Mouse (Mus musculus) hindbrain, postnatal 0 days (tissue): ENCODE measurements around the gene Uqcc2. TPM values are rescaled to one million over a fixed set of nuclear protein-coding genes. Genes with fewer than 3 reads are reported as not detected.

Experiments
- ATAC-seq: fragments of 200-750 bp; cut with Nextera tagmentation; 2 replicates; pipeline ENCODE4 v1.8.0; 2017; ENCODE audit warnings: mild to moderate bottlenecking, moderate TSS enrichment, moderate library complexity
- DNase-seq: peaks from one replicate; pipeline ENCODE4 v3.0.0-alpha.2; 2015; ENCODE audit warnings: low spot score
- H3K27ac ChIP-seq: fragments of 300-500 bp; sonication (generic); 2 replicates; pipeline ENCODE4 v1.5.1; 2014; ENCODE audit warnings: mild to moderate bottlenecking
- H3K27me3 ChIP-seq: fragments of 300-500 bp; sonication (generic); 2 replicates; pipeline ENCODE4 v1.6.1; 2014; ENCODE audit warnings: low read length, mixed read lengths; ENCODE audit not compliant: insufficient read depth
- H3K36me3 ChIP-seq: fragments of 300-500 bp; sonication (generic); 2 replicates; pipeline ENCODE4 v1.6.1; 2014; ENCODE audit warnings: low read length, mixed read lengths; ENCODE audit not compliant: insufficient read depth
- H3K4me1 ChIP-seq: fragments of 300-500 bp; sonication (generic); 2 replicates; pipeline ENCODE4 v1.6.1; 2014; ENCODE audit warnings: antibody characterized with exemption, low read length, mixed read lengths; ENCODE audit not compliant: insufficient read depth
- H3K4me2 ChIP-seq: fragments of 300-500 bp; sonication (generic); 2 replicates; pipeline ENCODE4 v1.6.1; 2014; ENCODE audit warnings: low read depth, mild to moderate bottlenecking, low read length, moderate library complexity, mixed read lengths
- H3K4me3 ChIP-seq: fragments of 300-500 bp; sonication (generic); 2 replicates; pipeline ENCODE4 v1.5.1; 2014; ENCODE audit warnings: low read length
- H3K9ac ChIP-seq: fragments of 300-500 bp; sonication (generic); replicated peaks from 2 replicates; pipeline ENCODE4 v1.6.1; 2014; ENCODE audit warnings: mild to moderate bottlenecking, low read length, moderate library complexity, mixed read lengths
- H3K9me3 ChIP-seq: fragments of 300-500 bp; sonication (generic); 2 replicates; pipeline ENCODE4 v1.6.1; 2016; ENCODE audit warnings: low read length, mixed read lengths
- CTCF ChIP-seq: IDR thresholded peaks from 2 replicates; pipeline ENCODE4 v1.5.1; 2016; ENCODE audit warnings: antibody characterized with exemption, control low read depth, low read depth
- WGBS: fragments of 180-500 bp; shearing (Covaris S2); extraction: QIAGEN DNeasy Blood & Tissue Kit; methylation state at CpG from one replicate; pipeline ENCODE4 v1.1.7; 2014; 5-methylcytosine and 5-hydroxymethylcytosine counted together
- polyA plus RNA-seq: library from polyadenylated mRNA; unstranded; fragments of >200 nt; fragmentation: Nextera tagmentation; extraction: Ambion mirVana; gene quantifications from 2 replicates; pipeline ENCODE4 v1.2.1, GENCODE M21; 2015
- total RNA-seq: library from RNA; depleted of rRNA; stranded (reverse); fragments of >200 nt; gene quantifications from 2 replicates; pipeline ENCODE4 v1.2.3, GENCODE M21; 2014

Gene Uqcc2
- total and polyA plus RNA-seq, 2 experiments from 2014 or later = 283 to 445 TPM

- H3K9ac ChIP-seq = no peak overlapping the region
- ATAC-seq (no peak), DNase-seq (peak; percentile 70)
- H3K4me3 ChIP-seq = no peak overlapping the region
- no peaks in the 10 kb centered on the region for H3K9me3 ChIP-seq
- H3K4me1 ChIP-seq = no peaks in the 10 kb centered on the region
- H3K27me3 ChIP-seq = no peaks in the 10 kb centered on the region
- 23% methylated on average over 2 of the region's 2 CpGs for WGBS
- no peaks in the 10 kb centered on the region for H3K36me3 ChIP-seq
- TF ChIP-seq CTCF = peak; percentile 86
- H3K27ac ChIP-seq = no peak overlapping the region
- no peak overlapping the region for H3K4me2 ChIP-seq
Measured at GRCm38 (mm10) chr17:27085676-27086075, 48.0 kb downstream of the Uqcc2 start.

- no peak overlapping the region for H3K9ac ChIP-seq
- no peak overlapping the region for H3K27ac ChIP-seq
- 86% methylated on average over 9 of the region's 9 CpGs for WGBS
- ATAC-seq (no peak), DNase-seq (no peak)
- no peaks in the 10 kb centered on the region for H3K27me3 ChIP-seq
- no peak for TF ChIP-seq CTCF
- no peak overlapping the region for H3K4me2 ChIP-seq
- no peak overlapping the region for H3K4me3 ChIP-seq
- no peaks in the 10 kb centered on the region for H3K36me3 ChIP-seq
- no peaks in the 10 kb centered on the region for H3K4me1 ChIP-seq
- H3K9me3 ChIP-seq = no peaks in the 10 kb centered on the region
Measured at GRCm38 (mm10) chr17:27083601-27084000, 50.1 kb downstream of the Uqcc2 start.

- Histone ChIP-seq H3K9ac (no peak overlapping the region), H3K9me3 (no peaks in the 10 kb centered on the region), H3K4me1 (no peaks in the 10 kb centered on the region), H3K4me2 (no peak overlapping the region), H3K27me3 (no peaks in the 10 kb centered on the region), H3K36me3 (no peaks in the 10 kb centered on the region), H3K27ac (no peak overlapping the region), H3K4me3 (no peak overlapping the region)
- ATAC-seq = no peak
- no peak for TF ChIP-seq CTCF
- DNase-seq = no peak
- WGBS = 74% methylated on average over 8 of the region's 8 CpGs
Measured at GRCm38 (mm10) chr17:27082796-27083195, 50.9 kb downstream of the Uqcc2 start.

GRCm38 (mm10) chr17:27081868-27082267 lies 51.8 kb downstream of the Uqcc2 start:
- H3K4me1 ChIP-seq = no peaks in the 10 kb centered on the region
- no peaks in the 10 kb centered on the region for H3K36me3 ChIP-seq
- ATAC-seq (no peak), DNase-seq (no peak)
- H3K9me3 ChIP-seq = no peaks in the 10 kb centered on the region
- no peak for TF ChIP-seq CTCF
- no peak overlapping the region for H3K4me2 ChIP-seq
- no peak overlapping the region for H3K4me3 ChIP-seq
- no peak overlapping the region for H3K9ac ChIP-seq
- no peaks in the 10 kb centered on the region for H3K27me3 ChIP-seq
- H3K27ac ChIP-seq = no peak overlapping the region
- WGBS = 87% methylated on average over 5 of the region's 5 CpGs

- Histone ChIP-seq H3K27me3 (no peaks in the 10 kb centered on the region), H3K36me3 (no peaks in the 10 kb centered on the region), H3K4me3 (no peak overlapping the region), H3K9ac (no peak overlapping the region), H3K4me1 (peaks cover 4% of the 10 kb centered on the region; the same call in 1 of the 2 replicates), H3K4me2 (no peak overlapping the region), H3K27ac (no peak overlapping the region), H3K9me3 (no peaks in the 10 kb centered on the region)
- no peak for ATAC-seq
- no peak for TF ChIP-seq CTCF
- 81% methylated on average over 6 of the region's 6 CpGs for WGBS
- no peak for DNase-seq
Measured at GRCm38 (mm10) chr17:27078499-27078898, 55.2 kb downstream of the Uqcc2 start.

- ATAC-seq = no peak
- Histone ChIP-seq H3K4me2 (no peak overlapping the region), H3K27me3 (no peaks in the 10 kb centered on the region), H3K27ac (no peak overlapping the region), H3K4me1 (peaks cover 4% of the 10 kb centered on the region; the same call in 1 of the 2 replicates), H3K9ac (no peak overlapping the region), H3K4me3 (no peak overlapping the region), H3K9me3 (no peaks in the 10 kb centered on the region), H3K36me3 (no peaks in the 10 kb centered on the region)
- no peak for DNase-seq
- TF ChIP-seq CTCF = peak; percentile 54
- 84% methylated on average over 6 of the region's 6 CpGs for whole genome bisulfite sequencing
Measured at GRCm38 (mm10) chr17:27077920-27078319, 55.8 kb downstream of the Uqcc2 start.

GRCm38 (mm10) chr17:27077133-27077532 lies 56.6 kb downstream of the Uqcc2 start:
- H3K4me1 ChIP-seq = peaks cover 4% of the 10 kb centered on the region; the same call in 1 of the 2 replicates
- no peak overlapping the region for H3K9ac ChIP-seq
- WGBS = 95% methylated on average over 7 of the region's 7 CpGs
- H3K9me3 ChIP-seq = no peaks in the 10 kb centered on the region
- peak; percentile 39 for TF ChIP-seq CTCF
- DNase-seq = no peak
- no peak overlapping the region for H3K4me2 ChIP-seq
- no peak overlapping the region for H3K27ac ChIP-seq
- H3K27me3 ChIP-seq = no peaks in the 10 kb centered on the region
- no peak for ATAC-seq
- no peaks in the 10 kb centered on the region for H3K36me3 ChIP-seq
- no peak overlapping the region for H3K4me3 ChIP-seq
